Mouse (Mus musculus) brown adipose tissue, adult 24 weeks (tissue): ENCODE results near the gene Mlst8. TPM values are rescaled to one million over a fixed set of nuclear protein-coding genes. Genes with fewer than 3 reads are reported as not detected.

Experiments used
- H3K27ac ChIP-seq: fragments of 200-500 bp; replicated peaks from 2 replicates; pipeline ENCODE4 v1.5.1; 2012; ENCODE audit warnings: low read depth, mild to moderate bottlenecking, low read length
- H3K4me1 ChIP-seq: fragments of 200-500 bp; 2 replicates; pipeline ENCODE4 v1.6.1; 2012; ENCODE audit warnings: low read length, mixed read lengths; ENCODE audit not compliant: control insufficient read depth, insufficient read depth, insufficient read length
- H3K4me3 ChIP-seq: fragments of 200-500 bp; 2 replicates; pipeline ENCODE4 v1.5.1; 2012; ENCODE audit warnings: low read depth, mild to moderate bottlenecking, low read length, moderate library complexity; ENCODE audit not compliant: insufficient read depth
- polyA plus RNA-seq: library from polyadenylated mRNA; stranded (reverse); fragments of >200 nt; gene quantifications from 2 replicates; pipeline ENCODE4 v1.2.4, GENCODE M21; 2012; ENCODE audit not compliant: missing spikeins, insufficient read depth, insufficient read length

Gene Mlst8
- 6.6 and 9.8 TPM in 2 replicates for polyA plus RNA-seq

GRCm38 (mm10) chr17:24478663-24479380 lies at the start of gene Mlst8:
Gene Mlst8 (minus strand): TSS chr17:24479078.
- Histone ChIP-seq H3K27ac (peak within 1 kb of the TSS; percentile 98), H3K4me3 (peak within 1 kb of the TSS; percentile 76), H3K4me1 (no peaks in the 10 kb centered on the region)

DNA sequence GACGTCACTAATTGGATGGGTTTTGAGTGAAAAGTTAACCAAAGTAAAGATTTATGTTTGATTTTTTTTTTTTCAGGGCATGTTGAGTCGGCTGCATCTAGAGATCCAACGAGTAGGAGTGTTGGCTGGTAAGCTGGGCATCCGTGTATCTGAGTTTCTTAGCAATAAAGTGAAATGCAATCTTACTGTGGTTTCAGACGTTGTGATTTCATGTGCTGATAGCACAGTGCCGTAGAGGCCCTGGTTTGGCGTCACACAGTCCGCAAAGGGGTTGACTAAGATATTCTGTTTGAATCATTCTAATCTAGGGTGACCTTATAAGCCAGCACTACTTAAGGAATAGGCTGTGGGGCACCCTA lies 49.7 kb upstream of the Mlst8 start:
- Histone ChIP-seq H3K4me1 (peaks cover 15% of the 10 kb centered on the region; the same call in 1 of the 2 replicates), H3K27ac (peak overlapping the region; percentile 36), H3K4me3 (peak overlapping the region; percentile 66)

- H3K4me1 ChIP-seq: peaks cover 10% of the 10 kb centered on the region; the same call in 1 of the 2 replicates
- H3K27ac ChIP-seq: peak within 1 kb of the TSS; percentile 36
- H3K4me3 ChIP-seq: peak within 1 kb of the TSS; percentile 72
Measured at GRCm38 (mm10) chr17:24527723-24528559, 49.1 kb upstream of the Mlst8 start, which contains the start of gene Traf7. Gene Traf7 (minus strand): TSS chr17:24527938.

DNA sequence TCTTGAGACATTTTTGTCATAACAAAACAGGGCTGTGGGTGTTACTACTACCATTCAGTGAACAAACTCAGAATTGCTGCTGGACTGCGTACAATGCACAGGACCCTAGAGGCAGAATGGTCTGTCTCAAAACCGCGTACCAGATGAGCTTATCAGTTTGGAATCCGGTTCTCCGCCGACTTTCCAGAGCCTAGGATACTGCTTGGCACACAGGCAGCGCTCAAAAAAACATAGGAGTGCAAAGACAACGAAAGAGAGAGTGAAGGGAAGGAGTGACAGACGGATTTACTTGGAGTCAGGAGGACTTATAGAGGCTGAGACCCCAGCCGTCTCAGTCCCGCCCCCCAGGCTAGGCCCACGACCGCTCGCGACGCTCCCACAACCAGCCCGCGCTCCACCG lies 48.4 kb upstream of the Mlst8 start:
- Histone ChIP-seq H3K4me1 (peaks cover 10% of the 10 kb centered on the region; the same call in 1 of the 2 replicates), H3K4me3 (peak overlapping the region; percentile 72), H3K27ac (peak overlapping the region; percentile 35)

DNA sequence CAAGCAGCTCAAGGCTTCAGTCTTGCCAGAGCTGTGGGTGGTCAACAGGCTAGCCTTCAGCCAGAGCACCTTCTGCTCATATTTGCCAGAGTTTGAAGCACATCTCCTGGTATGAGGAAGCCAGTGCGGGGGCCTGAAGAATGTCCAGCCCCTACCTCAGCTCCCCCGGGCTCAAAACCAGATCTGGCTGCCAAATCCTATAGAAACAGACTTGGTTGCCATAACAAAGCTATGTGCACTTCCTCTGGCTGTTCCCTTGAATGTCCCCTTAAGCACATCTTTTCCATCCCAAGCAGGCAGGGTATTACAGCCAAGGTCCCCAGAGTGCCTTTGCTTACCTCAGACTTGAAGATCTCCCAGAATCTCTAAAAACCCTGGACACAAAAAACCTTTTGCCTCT lies 45.9 kb upstream of the Mlst8 start:
- no peak overlapping the region for H3K4me3 ChIP-seq
- H3K27ac ChIP-seq: no peak overlapping the region
- peaks cover 9% of the 10 kb centered on the region; the same call in 1 of the 2 replicates for H3K4me1 ChIP-seq

- Histone ChIP-seq H3K27ac (no peak overlapping the region), H3K4me3 (no peak overlapping the region)
Measured at GRCm38 (mm10) chr17:24520450-24520849, 41.6 kb upstream of the Mlst8 start.

DNA sequence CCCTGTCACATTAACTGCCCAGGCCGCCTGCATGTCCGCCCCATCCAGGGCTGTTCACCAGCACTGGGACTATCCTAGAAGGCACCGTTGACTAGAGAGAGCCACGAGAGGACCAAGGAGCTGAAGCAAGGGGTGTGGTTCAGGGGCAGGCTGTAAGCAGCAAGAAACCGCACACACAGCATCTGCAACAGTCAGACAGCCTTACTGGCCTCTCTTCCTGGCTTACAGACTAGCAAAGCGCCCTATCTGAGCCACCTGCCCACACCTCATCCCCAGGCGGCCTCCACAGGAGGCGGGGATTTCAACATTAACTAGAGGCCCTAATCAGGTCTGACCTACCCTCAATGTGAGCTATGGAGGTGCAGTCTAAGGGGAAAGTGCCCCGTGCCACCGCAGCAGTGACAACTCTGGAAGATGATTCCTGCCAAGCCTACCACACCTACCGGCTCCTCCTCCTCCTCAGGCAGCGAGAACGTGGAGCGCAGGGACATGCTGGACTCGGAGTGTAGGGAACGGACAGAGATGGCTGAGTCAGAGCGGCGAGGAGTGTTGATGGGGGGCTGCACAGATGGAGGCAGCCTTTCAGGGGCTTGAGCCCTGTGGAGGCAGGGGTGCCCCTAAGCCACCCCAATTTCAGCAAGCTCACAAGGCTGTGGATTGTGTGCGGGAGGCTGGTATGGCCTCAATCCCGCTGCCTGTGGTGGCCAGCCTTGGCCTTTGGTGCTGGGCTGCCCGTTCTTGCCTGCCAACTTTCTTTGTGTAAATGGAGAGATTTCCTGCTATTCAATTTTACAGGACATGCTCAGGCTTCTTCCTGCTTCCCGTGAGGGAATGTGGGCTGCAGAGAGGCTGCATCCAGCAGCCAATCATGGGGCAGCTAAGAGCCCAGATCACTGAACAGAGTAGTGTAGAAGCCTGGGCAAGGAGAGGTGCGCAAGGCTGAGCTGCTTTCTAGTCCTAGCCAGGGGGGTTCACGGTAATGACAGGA lies 35.7 kb upstream of the Mlst8 start:
- Histone ChIP-seq H3K4me1 (peaks cover 3% of the 10 kb centered on the region; the same call in 1 of the 2 replicates), H3K4me3 (peak overlapping the region; percentile 53), H3K27ac (peak overlapping the region; percentile 81)

More at GRCm38 (mm10) chr17:24520450-24520849, 41.6 kb upstream of the Mlst8 start:
- H3K4me1 ChIP-seq: peaks cover 3% of the 10 kb centered on the region; the same call in 1 of the 2 replicates

DNA sequence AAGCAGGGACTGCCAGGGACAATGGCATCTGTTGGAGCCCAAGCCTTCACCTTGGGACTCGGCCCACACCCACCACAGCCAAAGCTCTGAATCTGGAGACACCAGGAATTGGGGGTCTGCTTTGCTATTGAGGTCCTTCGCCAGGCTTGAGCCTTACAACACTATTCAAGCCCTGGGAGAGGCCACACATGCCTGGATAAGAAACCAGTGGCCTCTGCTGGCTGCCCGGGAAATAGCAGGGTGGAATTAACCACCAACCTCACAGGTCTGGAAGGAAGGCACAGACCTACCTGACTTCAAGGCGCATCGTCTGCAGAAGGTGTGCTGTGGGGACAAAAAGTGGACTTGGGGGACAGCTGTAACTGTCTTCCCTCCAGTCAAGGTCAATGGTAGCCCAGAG lies 34.7 kb upstream of the Mlst8 start:
- Histone ChIP-seq H3K27ac (peak overlapping the region; percentile 81; the same call in 1 of the 2 replicates), H3K4me3 (peak overlapping the region; percentile 53), H3K4me1 (peaks cover 3% of the 10 kb centered on the region; the same call in 1 of the 2 replicates)

DNA sequence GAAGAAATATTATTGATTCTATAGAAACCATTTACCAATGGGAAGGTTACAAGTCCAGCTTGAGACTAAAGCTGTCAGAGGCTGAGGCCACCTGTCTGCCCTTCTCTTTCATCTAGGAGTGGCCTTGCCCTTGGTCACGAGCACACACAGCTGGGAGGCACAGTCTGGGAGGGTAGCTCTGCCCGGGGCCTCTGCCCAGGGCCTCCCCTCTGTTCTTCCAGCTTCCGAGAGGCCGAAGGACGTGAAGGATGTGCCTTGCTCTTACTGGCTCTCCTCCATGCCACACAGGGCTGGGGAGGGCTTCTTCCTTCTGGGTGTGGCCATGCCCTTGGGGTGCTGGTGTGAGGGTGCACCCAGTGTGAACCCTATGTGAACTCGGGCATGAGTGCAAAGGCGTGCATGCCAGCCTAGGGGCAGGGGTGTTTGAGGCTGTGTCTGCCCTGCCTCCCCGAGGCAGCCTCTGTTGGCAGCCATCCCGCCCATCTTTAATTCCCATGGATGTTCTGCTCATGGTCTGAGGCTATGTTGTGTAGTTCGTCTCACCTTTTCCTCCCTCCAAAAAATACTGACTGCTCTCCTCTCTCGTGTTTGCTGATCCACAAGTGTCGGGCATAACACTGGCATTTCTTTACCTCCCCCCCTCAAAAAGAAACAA lies 29.1 kb upstream of the Mlst8 start:
- Histone ChIP-seq H3K4me1 (no peaks in the 10 kb centered on the region), H3K27ac (no peak overlapping the region), H3K4me3 (no peak overlapping the region)

GRCm38 (mm10) chr17:24507129-24507664 lies 28.3 kb upstream of the Mlst8 start:
- no peaks in the 10 kb centered on the region for H3K4me1 ChIP-seq
- H3K4me3 ChIP-seq: no peak overlapping the region
- H3K27ac ChIP-seq: no peak overlapping the region

DNA sequence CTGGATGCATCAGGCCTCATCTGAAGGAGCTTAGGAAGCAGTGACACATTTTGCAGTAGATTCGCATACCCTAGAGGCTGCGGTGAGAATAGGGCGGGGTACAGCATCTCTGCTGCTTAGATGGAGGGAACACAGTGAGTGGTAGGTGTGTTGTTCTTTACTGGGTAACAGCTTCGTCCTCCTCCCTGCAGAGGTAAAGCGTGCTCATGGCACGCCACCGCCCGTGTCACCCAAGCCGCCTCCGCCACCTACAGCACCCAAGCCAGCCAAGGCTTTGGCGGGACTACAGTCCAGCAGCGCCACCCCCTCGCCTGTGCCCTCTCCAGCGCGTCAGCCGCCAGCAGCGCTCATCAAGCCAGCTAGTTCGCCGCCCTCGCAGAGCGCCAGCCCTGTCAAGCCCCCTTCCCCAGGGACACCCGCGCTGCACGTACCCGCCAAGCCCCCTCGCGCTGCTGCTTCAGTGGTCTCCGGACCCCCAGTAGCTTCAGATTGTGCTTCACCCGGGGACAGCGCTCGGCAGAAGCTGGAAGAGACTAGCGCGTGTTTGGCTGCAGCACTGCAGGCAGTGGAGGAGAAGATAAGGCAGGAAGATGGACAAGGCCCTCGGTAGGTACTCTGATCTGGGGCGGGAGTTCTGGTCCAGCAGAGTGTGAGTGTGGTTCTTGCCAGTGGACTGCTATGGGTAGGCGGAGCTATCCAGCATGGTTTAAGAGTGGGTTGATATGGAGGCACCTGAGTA lies 27.6 kb upstream of the Mlst8 start:
- H3K27ac ChIP-seq: no peak overlapping the region
- no peaks in the 10 kb centered on the region for H3K4me1 ChIP-seq
- no peak overlapping the region for H3K4me3 ChIP-seq

GRCm38 (mm10) chr17:24505286-24505955 lies 26.5 kb upstream of the Mlst8 start:
- H3K4me3 ChIP-seq: no peak overlapping the region
- H3K4me1 ChIP-seq: no peaks in the 10 kb centered on the region

GRCm38 (mm10) chr17:24504085-24504484 lies 25.2 kb upstream of the Mlst8 start:
- Histone ChIP-seq H3K27ac (no peak overlapping the region), H3K4me1 (no peaks in the 10 kb centered on the region), H3K4me3 (no peak overlapping the region)

More at GRCm38 (mm10) chr17:24505286-24505955, 26.5 kb upstream of the Mlst8 start:
- no peak overlapping the region for H3K27ac ChIP-seq
